Mouse (Mus musculus) olfactory bulb, adult 2 months (tissue): ENCODE data around the gene Sgo2b.
"Not testable (repeated sequence)": the region's sequence is repeated elsewhere in the genome, so short reads cannot be mapped to it uniquely, and the experiment has no call there.

ENCODE experiments used
- CTCF ChIP-seq: fragments of 200-500 bp; IDR thresholded peaks from 2 replicates; pipeline ENCODE4 v1.5.1; 2012; ENCODE audit warnings: low read depth, mild to moderate bottlenecking, low read length, moderate library complexity; ENCODE audit not compliant: insufficient read depth
- POLR2A ChIP-seq: fragments of 200-500 bp; IDR thresholded peaks from 2 replicates; pipeline ENCODE4 v1.6.1; 2012; ENCODE audit warnings: mild to moderate bottlenecking, low read depth, low read length, moderate library complexity; ENCODE audit not compliant: insufficient read depth

DNA sequence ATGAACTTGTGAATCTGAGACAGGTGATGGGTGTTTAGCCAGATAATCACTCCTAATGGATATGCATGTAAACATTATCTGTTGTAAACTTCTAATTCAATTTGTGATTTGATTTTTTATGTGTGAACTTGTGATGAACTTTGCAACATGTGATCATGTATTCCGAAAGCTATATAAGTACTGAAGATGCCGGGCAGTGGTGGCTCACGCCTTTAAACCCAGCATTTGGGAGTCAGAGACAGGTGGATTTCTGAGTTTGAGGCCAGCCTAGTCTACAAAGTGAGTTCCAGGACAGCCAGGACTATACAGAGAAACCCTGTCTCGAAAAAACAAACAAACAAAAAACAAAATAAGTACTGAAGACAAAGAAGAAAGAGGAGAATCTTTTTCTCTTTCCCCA is 1.8 kb upstream of the Sgo2b start:
- not testable (repeated sequence) for TF ChIP-seq CTCF, POLR2A
